Mouse (Mus musculus) neutrophil, adult 5-6 weeks (primary cell): ENCODE measurements around the gene Morc3. TPM values are rescaled to one million over a fixed set of nuclear protein-coding genes. Genes with fewer than 3 reads are reported as not detected.

Experiments used
- ATAC-seq: fragments of 151-379, 151-347 bp; 2 replicates; pipeline ENCODE4 v1.8.0; 2017; ENCODE audit warnings: mild to moderate bottlenecking, moderate TSS enrichment; ENCODE audit not compliant: insufficient number of reproducible peaks, poor library complexity, low FRiP score, severe bottlenecking; ENCODE audit errors: extremely low read depth
- total RNA-seq: library from RNA; stranded (forward); fragments of 200-1000 nt; gene quantifications from 2 replicates; pipeline ENCODE4 v1.2.3, GENCODE M21; 2017

Morc3 gene
- 339 and 376 TPM in 2 replicates for total RNA-seq

DNA sequence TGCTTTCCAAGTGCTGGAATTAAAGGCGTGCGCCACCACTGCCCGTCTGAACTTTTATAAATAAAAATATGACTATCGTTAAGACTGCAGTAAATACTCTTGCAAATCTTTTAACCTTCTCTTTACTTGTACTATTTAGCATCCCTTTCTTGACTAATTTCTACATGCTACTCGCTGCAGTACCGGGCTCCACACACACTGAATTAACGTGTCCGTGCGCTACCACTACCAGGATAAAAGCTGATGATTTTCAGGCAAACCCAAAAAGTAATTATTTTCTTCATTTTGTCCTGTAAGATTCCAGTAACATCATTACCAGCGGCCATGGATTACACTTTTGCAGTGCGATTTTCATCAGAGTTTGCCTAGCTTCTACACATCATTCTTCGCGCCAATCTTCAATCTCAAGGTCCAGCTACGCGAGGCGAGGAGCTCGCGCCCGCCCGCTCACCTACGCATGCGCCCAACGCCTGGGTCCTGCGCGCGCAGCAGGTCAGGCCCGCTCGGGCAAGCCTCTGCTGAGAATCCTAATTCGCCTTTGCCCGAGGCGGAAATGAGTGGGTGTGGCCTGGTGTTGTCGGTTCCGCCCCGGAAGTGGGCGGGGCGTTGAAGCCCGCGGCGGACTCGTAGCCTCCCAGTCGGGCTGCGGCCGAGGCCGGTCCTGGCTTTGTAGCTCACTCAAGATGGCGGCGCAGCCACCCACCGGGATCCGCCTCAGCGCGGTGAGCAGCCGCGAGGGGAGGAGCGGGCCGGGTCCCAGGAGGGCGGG lies at the start of gene Morc3:
Morc3 (plus strand) TSS at position 495 of the 769 bp plus-strand sequence.
- peak; percentile 94 for ATAC-seq

DNA sequence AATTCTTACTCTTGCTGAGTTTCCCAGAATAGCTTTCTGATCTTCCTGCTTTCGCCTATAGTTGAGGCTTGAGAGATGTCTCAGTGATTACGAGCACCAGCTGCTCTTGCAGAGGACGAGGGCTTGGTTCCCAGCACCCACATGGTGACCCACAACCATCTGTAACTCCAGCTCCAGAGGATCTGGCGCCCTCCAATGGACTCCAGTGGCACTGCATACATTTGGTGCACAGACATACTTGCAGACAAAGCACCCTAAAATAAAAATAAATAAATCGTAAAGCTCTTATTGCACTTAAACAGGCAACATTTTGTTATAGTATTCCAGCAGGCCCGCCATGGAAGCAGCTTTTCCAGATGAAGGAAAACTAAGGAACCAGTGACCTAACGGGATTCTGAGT lies 47.7 kb upstream of the Morc3 start:
- no peak for ATAC-seq

DNA sequence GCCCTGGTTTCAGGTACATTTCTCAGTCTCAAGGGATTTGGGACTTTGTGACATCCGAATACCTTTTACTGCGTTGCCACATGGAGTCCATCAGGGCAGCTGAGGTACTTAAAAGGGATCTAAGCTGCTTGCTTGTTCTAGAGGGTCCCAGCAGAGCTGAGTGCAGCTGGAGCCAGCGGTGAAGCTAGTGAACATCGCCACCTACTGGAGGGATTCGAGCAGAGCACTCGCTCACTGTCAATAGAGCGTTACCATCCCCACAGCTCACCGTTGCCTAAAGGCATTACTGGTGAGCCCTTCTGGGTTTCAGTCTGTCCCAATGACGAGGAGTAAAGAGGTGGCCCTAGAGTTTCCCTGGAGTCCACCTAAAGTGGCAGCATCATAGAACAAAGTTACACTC lies 46.1 kb upstream of the Morc3 start:
- ATAC-seq: no peak

DNA sequence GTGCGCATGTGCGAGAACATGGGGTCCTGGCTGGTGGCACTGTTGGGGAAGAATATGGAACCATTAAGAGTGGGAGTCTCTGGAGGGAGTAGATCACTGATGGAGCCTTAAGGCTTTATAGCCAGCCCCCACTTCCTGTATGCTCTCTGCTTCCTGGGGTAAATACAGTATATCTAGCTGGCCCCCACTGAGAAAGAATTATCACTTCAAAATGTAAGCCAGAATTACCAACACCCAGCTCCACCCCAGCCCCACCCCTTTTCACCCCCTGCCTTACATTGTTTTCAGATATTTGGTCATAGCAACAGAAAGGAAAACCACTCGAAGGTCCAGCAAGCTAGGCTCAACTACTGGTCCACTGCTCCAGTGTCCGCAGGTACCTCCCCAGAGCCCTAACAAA lies 43.5 kb upstream of the Morc3 start:
- ATAC-seq: no peak

DNA sequence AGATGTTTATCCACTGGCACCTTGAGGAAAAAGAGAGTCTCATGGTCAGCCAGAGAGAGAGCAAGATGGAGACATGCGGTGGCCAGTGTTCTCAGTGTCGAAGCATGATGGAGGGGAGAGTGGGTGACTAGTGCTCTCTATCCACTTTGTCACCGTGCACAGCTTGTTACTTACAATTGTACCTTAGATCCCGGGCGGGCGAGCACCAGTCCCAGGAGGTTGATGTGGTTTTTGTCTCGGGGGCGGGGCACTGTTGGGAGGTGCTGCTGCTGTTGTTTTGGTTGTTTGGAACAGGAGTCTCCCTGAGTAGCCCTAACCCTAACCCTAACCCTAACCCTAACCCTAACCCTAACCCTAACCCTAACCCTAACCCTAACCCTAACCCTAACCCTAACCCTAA lies 43.0 kb upstream of the Morc3 start:
- peak; percentile 15 for ATAC-seq

DNA sequence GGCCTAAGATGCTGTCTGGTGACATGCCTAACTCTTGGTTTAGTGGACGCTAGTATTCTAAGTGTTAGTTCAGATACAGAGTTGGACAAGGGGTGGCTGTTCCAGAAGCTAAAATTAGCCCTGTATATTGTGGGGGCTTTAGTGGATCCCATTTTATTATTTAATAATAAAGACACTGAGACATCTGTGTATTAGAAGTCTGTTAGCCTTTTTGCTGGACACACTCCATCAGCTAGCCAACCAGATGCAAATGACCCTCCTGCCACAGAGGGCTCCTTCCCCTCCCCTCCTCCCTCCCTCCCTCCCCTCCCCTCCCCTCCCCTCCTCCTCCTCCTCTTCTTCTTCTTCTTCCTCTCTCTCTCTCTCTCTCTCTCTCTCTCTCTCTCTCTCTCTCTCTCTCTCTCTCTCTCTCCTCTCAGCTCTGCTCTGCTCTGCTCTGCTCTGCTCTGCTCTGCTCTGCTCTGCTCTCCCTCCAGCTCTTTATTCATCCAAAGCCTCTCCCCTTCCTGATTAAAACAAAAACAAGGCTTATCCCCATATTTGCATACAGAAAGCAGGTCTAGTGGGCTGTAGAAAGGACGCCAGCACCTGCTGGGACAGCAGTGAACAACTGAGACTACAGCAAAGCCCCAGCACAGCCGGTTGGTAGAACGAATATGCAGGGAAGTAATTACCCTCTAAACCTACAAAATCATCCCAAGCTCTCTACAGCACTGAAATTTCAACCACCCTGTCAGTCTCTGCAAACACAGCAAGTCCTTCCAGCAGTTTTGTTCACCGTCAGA lies 41.8 kb upstream of the Morc3 start:
- ATAC-seq: no peak

DNA sequence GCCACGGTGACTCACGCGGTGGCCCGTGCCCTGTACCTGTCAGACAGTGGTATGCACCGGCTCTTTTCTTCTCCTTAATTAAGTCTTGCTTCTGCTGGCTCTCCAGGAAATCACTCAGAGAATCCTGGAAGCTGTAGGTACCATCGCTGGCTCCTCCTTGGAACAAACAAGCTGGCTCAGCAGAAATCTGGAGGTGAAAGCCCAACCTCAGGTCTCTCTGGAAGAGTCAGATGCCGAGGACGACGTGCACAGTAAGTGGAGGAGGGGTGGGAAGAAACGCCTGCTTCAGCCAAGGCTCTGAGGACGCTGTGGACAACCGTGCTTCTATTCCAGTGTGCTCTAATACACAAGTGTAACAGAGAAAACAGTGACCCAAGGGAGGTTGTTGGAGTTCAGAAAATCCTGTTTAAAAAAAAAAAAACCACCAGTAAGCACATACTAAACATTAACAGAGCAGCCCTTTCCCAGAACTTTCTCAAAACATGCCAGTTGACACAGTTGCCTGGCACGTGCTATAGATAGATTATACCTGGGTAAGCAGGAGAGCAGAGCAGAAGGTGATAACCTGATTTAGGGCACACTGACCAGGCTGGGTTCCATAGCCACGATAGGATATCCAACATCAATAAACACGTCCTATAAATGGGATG lies 38.8 kb upstream of the Morc3 start:
- ATAC-seq: no peak

DNA sequence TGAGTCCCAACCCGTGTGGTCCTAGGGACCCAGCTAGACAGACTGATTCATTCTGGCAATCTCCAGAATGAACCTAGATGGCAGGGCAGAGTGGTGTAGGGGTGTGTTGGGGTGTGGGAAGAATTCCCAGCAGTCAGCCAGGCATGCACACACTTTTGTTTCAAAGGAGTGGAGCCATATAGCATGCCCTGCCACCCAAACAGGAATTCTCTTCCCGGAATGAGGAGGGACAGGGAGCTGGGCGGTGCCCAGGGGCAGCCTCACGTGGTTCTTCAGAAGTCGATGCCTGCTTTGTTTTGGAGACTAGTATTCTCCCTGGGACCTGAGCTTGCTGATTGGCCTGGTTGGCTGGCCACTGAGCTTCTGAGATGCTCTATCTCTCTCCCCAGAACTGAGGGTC lies 37.1 kb upstream of the Morc3 start:
- ATAC-seq: no peak

DNA sequence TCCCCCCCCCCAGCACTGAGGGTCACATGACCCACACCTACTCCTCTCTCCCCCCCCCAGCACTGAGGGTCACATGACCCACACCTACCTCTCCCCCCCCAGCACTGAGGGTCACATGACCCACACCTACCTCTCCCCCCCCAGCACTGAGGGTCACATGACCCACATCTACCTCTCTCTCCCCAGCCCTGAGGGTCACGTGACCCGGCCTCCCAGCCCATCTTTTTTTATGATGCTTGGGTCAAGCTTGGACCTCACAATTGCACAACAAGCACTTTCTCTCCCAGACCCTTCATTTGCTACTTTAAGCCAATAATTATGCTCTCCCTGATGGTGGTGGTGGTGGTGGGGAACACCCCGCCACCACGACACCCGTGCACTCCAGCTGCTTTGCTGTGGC lies 36.5 kb upstream of the Morc3 start:
- no peak for ATAC-seq

DNA sequence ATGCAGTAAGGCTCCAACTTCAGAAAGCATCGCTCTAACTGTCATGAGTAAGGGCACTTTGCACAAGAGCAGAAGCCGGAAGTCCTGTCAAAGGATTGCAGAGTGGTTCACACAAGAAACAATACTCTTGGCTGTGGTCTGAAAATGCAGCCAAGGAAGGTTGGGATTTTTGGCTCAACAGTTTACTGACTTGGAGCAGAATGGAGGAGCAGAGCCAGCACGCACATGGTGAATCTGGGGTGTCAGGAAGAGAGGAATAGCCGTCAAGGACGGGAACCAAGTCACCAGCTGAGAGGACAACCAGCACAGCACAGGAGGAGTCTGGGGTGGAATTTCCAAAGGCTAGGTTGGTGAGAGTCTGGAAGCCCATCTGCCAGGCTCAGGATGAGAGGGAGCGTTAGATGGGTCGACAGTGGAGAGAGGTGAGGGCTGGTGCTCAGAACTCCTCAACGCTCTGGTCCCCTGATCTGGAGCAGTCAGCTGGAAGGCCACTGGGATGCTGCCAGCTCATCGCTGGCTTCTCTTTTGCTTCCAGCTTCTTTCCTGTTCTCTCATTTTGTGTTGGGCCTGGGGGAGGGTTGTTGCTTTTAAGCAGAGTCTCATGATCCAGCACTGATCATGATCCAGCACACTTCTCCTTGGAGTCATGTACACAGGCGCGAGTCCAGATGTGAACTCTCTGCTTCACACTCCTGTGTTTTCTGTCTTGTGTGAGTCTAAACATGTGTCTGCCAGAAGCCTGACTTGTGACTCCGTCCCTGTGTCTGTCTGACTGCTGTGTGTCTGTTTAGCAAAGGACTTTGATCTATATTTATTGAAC lies 34.7 kb upstream of the Morc3 start:
- ATAC-seq: no peak

DNA sequence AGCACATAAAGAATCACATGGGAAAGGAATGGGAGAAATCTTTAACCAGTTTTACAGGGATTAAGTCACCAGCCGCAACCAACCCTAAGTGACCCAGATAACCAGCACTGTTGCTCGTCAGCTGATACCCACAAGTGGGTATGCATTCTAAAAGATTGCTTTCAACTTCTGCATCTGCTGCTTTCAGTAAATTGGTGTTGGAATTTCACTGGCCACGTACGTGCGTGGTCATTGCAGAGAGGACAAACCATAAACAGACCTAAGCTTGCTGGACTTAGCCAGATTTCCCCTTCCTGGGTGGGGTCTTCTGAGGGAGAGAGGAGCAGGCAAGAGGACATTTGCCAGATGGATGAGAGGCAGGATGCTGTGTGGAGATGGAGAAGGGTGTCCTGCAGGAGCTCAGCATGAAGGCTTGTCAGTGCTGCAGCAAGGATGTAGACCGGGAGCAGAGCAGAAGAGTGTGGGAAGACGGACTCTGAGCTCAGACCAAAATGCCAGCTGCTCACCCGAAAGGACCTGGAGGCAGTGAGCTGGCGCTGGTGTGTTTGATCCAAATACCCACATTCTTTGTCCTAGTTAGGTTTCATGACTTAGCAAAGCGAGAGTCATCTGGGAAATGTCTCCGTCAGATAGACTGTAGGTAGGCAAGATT lies 34.0 kb upstream of the Morc3 start:
- no peak for ATAC-seq

DNA sequence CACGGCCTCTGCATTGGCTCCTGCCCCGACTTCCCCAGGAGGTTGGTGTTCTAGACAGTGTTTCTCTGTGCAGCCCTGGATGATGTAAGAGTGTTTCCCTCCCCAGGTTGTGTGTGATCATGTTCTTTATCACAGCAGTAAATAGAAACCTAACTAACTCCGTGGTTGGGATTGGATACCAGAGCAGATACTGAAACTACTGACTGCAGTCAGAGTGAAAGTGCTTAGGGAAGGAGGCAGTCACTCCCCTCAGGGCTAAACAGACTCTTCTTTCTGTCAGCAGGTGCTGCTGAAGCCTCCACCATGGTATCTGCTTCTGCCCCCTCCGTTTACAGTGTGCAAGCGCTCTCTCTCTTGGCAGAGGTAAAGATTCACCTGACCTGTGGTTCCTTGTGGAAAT lies 33.3 kb upstream of the Morc3 start:
- ATAC-seq: peak; percentile 63

DNA sequence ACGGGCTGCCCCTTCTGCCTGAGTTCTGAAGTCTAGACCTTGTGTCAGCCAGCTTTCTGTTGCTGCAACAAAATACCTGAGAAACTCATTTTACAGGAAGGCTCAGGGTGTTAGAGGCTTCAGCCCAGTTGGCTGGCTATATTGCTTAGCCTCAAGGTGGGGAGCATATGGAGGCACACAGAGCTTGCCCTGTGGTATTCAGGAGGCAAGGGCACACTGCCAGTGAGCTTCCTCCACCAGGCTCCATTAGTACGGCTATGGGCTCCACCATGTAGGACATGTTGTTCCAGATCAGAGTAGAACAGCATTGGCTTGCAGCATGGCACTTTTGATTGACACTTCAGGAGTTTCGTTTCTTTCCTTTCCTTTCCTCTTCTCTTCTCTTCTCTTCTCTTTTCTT lies 32.9 kb upstream of the Morc3 start:
- ATAC-seq: no peak

DNA sequence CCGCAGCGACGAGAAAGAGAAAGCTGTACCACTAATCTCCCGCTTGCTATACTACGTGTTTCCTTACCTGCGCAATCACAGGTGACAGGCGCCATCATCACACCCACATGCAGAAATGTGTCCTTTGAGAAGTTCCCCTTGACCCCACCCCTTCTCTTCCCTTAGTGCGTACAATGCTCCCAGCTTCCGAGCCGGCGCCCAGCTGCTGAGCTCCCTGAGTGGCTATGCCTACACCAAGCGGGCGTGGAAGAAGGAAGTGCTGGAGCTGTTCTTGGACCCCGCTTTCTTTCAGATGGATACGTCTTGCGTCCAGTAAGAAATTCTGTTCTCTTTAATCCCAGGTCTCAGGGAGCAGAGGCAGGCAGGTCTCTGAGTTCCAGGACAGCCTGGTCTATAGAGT lies 32.0 kb upstream of the Morc3 start:
- no peak for ATAC-seq

DNA sequence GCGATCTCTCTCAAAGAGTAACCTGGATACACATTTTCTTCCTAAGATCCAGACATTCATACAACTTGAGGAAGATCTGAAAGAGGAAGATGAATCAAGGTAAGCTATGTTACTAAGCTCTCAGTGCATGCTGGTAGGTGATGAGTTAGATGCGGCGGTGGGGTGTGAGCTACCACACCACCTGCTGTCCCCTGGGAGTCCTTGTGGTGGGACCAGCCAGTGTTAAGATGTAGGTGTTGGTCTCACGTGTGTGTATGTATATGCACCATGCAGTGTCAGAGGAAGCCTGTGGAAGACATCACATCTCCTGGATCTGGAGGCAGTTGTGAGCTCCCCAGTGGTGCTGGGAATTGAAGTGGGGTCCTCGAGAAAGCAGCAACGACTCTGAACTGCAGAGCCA lies 24.8 kb upstream of the Morc3 start:
- ATAC-seq: peak; percentile 59

DNA sequence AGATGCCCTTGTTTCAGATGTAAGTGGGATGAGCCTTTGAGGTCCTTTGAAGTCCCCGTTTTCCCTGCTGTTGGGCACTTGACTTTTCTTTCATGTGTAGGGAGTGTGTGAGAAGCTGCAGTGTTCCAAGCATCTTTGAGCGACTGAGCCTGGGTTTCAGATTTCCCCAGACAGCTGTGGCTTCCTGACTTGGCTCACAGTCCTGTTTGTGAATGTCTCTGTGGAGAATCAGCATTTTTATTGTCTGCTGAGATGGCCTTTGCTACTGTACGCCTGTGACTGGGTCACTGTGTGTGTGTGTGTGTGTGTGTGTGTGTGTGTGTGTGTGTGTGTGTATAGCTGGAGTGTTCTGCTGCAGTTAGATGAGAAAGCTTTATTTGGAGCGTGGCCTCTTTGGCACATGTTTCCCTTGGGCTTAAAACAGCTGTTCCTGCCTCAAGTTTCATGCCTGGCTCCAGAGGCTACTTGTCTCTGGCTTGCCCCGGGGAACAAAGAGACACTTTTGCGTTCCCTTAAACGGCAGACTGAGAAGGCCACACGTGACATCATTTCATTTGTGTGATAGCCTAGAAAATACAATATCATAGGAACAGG lies 23.9 kb upstream of the Morc3 start:
- no peak for ATAC-seq

DNA sequence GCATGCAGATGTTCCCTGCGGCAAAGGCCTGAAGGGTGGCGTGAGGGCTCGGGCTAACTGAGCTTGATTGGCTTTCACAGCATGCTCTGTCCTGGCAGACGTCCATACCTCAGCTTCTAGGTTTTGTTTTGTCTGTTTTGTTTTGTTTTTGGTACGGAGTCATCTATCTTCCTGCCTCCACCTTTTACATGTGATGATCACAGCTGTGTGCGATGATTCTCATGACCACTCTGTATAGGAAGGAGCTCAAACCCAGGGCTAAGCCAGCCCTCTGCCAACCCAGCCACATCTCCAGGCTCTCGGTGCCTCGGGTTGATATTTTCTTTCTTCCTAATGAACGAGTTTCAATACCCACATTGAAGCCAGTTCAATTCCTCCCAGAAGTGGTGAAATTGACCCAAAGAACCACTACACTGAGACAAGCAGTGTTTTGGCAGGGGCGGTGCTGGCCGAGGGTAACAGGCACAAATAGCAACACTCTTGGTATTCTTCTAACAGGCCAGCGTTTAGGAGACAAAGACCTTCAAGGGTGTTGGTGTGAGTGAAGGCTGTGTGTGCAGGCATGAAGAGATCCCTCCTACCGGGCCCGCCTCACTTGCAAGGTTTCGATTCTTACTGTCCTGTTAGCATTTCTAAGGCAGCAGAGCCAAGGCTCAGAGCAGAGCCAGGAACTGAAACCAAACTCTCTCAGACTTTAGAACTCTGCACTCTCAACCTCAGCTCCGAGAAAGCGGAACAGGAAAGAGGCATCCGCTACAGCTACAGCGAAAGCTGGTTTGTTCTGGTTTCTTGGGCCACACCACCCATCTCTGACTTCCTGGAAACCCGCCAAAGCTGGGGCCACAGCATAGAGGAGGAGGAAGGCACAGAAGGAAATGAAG lies 15.8 kb upstream of the Morc3 start:
- peak; percentile 95 for ATAC-seq
